Mouse (Mus musculus): ENCODE data around the gene Khdc1a. TPM values are rescaled to one million over a fixed set of nuclear protein-coding genes. Genes with fewer than 3 reads are reported as not detected.
"Not testable (repeated sequence)": the region's sequence is repeated elsewhere in the genome, so short reads cannot be mapped to it uniquely, and the experiment has no call there.

Khdc1a gene
- polyA plus RNA-seq, 1 experiment from 2014 or later, result not detected

DNA sequence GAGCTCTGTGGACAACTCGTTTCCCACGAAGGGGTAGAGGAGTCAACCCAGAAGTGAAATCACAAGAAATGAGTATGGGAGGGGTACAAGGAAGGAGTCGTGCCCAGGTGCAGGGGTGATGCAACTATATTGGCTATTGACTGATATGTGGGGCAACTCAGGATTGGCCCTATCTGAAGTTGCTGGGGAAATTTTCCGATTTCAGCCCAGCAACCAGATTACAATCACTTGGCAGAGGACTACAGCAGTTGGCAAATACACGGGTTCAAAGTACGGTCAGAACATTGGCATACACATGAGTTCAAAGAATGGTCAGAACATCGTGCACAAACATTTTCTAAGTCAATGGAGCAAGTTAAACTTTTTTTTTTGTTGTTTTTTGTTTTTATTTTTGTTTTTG is 22.7 kb upstream of the Khdc1a start:
- no peak for TF ChIP-seq CTCF (IDR thresholded peaks at IDR 0.05; ENCODE audit: low read depth)
- no peaks in the 10 kb centered on the region for H3K36me3 ChIP-seq (ENCODE audit: insufficient read depth, low read length)
- no peak for DNase-seq (ENCODE audit: low spot score)
- 94% methylated on average over 7 of the region's 7 CpGs for WGBS
- H3K9me3 ChIP-seq (replicated peaks; ENCODE audit: low read length), result no peaks in the 10 kb centered on the region
- no peak overlapping the region for H3K9ac ChIP-seq (ENCODE audit: low read depth, low read length)
- H3K4me2 ChIP-seq (ENCODE audit: low read length), result no peak overlapping the region
- no peaks in the 10 kb centered on the region for H3K4me1 ChIP-seq (replicated peaks; ENCODE audit: insufficient read depth, low read length)
- H3K27ac ChIP-seq, result no peak overlapping the region
- ATAC-seq (replicated peaks; ENCODE audit: low FRiP score, low read depth), result no peak
- no peak overlapping the region for H3K4me3 ChIP-seq (replicated peaks; ENCODE audit: low read depth, low read length)
- H3K27me3 ChIP-seq (ENCODE audit: insufficient read depth, low read length), result no peaks in the 10 kb centered on the region

DNA sequence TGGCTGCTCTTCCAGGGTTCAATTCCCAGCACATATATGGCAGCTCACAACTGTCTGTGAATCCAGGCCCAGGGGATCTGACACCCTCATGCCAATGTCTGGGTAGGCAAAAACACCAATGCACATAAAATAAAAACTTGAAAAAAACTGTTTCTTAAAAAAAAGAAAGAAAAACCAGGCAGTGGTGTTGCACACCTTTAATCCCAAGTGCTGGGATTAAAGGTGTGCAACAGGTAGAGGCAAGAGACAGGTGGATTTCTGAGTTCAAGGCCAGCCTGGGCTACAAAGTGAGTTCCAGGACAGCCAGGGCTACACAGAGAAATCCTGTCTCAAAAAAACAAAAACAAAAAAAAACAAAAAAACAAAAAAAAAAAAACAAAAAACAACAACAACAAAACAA is 18.3 kb upstream of the Khdc1a start:
- H3K4me1 ChIP-seq (replicated peaks; ENCODE audit: insufficient read depth, low read length); H3K9ac ChIP-seq (ENCODE audit: low read depth, low read length); H3K36me3 ChIP-seq (ENCODE audit: insufficient read depth, low read length); H3K9me3 ChIP-seq (replicated peaks; ENCODE audit: low read length); DNase-seq (ENCODE audit: low spot score); H3K4me3 ChIP-seq (replicated peaks; ENCODE audit: low read depth, low read length); ATAC-seq (replicated peaks; ENCODE audit: low FRiP score, low read depth); H3K27me3 ChIP-seq (ENCODE audit: insufficient read depth, low read length); H3K27ac ChIP-seq; H3K4me2 ChIP-seq (ENCODE audit: low read length): not testable (repeated sequence)

DNA sequence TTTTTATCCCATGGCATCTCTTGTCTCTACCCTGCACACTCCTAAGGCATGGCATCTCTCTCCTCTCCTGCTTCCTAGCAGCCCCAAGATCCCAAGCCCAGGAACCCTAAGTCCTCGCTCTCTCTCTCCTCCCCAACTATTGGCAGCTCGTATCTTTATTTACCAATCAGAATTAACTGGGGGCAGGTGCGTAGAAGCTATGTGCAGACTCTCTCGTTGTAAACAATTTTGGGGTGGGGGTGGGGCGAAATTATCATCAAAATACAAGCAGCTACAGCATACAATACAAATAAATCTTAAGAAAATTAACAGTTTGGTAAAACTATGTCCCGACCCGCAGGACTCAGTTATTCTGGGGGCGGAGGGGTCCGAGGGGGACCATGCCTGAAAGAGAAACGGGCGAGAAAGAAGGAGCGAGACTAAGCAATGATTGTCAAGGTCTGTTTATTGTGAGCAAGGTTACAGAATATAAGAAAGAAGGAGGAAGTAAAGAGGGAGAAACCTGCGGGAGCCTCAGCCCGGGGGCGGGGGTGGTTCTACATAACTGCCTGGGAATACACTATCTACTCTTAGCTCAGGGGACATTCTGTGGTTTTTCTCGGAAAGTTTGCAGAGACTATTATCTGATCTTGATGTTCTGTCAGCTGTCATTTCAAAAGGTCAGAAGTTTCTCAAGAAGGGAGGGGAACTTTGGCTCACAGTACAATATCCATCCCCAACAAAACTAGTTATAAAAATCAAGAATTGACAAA is 16.0 kb upstream of the Khdc1a start:
- H3K27ac ChIP-seq, result no peak overlapping the region
- no peak for DNase-seq (ENCODE audit: low spot score)
- no peak overlapping the region for H3K9ac ChIP-seq (ENCODE audit: low read depth, low read length)
- no peaks in the 10 kb centered on the region for H3K27me3 ChIP-seq (ENCODE audit: insufficient read depth, low read length)
- H3K4me2 ChIP-seq (ENCODE audit: low read length), result no peak overlapping the region
- no peaks in the 10 kb centered on the region for H3K9me3 ChIP-seq (replicated peaks; ENCODE audit: low read length)
- H3K36me3 ChIP-seq (ENCODE audit: insufficient read depth, low read length), result no peaks in the 10 kb centered on the region
- H3K4me3 ChIP-seq (replicated peaks; ENCODE audit: low read depth, low read length), result no peak overlapping the region
- no peak for ATAC-seq (replicated peaks; ENCODE audit: low FRiP score, low read depth)
- no peaks in the 10 kb centered on the region for H3K4me1 ChIP-seq (replicated peaks; ENCODE audit: insufficient read depth, low read length)
- WGBS, result 72% methylated on average over 16 of the region's 16 CpGs
- TF ChIP-seq CTCF (IDR thresholded peaks at IDR 0.05; ENCODE audit: low read depth), result no peak

DNA sequence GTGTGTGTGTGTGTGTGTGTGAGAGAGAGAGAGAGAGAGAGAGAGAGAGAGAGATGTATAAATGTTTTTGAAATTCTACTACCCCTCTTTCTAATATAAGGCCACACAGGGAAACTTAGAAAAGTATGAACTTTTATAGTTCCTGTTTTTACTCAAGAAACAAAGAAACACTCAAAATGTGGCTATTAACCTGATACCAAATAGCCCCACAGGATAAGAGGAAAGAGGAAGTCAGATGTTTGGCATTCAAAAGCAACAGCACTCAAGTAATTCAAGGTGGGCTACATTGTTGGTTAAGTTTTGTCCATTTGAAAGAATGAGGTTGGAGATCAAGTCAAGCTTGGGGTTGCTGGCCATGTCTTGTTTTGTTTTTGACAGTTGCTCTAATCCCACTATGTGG is 13.6 kb upstream of the Khdc1a start:
- DNase-seq (ENCODE audit: low spot score) (no peak), ATAC-seq (replicated peaks; ENCODE audit: low FRiP score, low read depth) (no peak)
- no peaks in the 10 kb centered on the region for H3K27me3 ChIP-seq (ENCODE audit: insufficient read depth, low read length)
- H3K36me3 ChIP-seq (ENCODE audit: insufficient read depth, low read length), result no peaks in the 10 kb centered on the region
- no peaks in the 10 kb centered on the region for H3K4me1 ChIP-seq (replicated peaks; ENCODE audit: insufficient read depth, low read length)
- no peak overlapping the region for H3K27ac ChIP-seq
- H3K9ac ChIP-seq (ENCODE audit: low read depth, low read length), result no peak overlapping the region
- TF ChIP-seq CTCF (IDR thresholded peaks at IDR 0.05; ENCODE audit: low read depth), result no peak
- H3K9me3 ChIP-seq (replicated peaks; ENCODE audit: low read length), result no peaks in the 10 kb centered on the region
- H3K4me3 ChIP-seq (replicated peaks; ENCODE audit: low read depth, low read length), result no peak overlapping the region
- no peak overlapping the region for H3K4me2 ChIP-seq (ENCODE audit: low read length)

DNA sequence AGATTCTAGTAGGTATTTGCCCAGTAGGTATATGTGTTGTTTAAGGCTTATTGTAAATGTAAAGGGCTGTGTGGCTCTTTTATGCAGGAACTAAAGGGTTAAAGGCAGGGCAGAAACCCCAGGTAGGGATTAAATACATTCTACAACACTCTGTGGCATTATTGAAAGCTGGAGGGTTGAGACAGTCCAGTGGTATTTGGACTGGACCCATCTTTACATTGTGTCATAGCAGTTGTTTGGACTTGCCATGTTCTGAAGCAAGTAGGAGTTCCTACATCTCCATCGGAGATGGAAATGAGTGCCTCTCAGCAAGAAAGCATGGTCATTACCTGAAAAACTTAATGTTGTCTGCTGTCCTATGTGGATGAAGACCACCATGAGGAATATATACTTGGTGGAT is 8.7 kb upstream of the Khdc1a start:
- Histone ChIP-seq H3K4me2 (ENCODE audit: low read length) (no peak overlapping the region), H3K4me1 (replicated peaks; ENCODE audit: insufficient read depth, low read length) (no peaks in the 10 kb centered on the region), H3K4me3 (replicated peaks; ENCODE audit: low read depth, low read length) (no peak overlapping the region), H3K27ac (no peak overlapping the region), H3K9me3 (replicated peaks; ENCODE audit: low read length) (no peaks in the 10 kb centered on the region), H3K36me3 (ENCODE audit: insufficient read depth, low read length) (no peaks in the 10 kb centered on the region), H3K27me3 (ENCODE audit: insufficient read depth, low read length) (no peaks in the 10 kb centered on the region), H3K9ac (ENCODE audit: low read depth, low read length) (no peak overlapping the region)
- 96% methylated on average over 1 of the region's 1 CpGs for WGBS
- ATAC-seq (replicated peaks; ENCODE audit: low FRiP score, low read depth), result no peak
- no peak for TF ChIP-seq CTCF (IDR thresholded peaks at IDR 0.05; ENCODE audit: low read depth)
- no peak for DNase-seq (ENCODE audit: low spot score)

DNA sequence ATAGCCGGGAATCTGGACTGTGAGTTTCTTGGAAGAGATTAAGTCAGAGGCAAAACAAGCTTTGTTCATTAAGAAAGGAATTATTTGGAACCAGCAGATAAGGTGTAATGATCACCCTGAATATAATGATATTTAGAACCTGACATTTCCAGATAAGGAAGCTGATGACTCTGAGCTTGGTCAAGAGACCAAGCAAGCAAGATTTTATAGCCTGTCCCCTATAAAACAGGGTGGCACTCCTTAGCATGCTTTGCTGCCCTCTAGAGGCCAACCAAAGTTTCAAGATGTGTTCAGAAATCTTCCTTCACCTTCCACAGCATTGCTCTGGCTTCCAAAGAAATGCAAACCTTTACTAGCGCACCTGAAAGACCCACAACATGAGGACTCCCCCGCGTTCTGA is 5.2 kb upstream of the Khdc1a start:
- peak; percentile 71 for DNase-seq (ENCODE audit: low spot score)
- Histone ChIP-seq H3K4me3 (replicated peaks; ENCODE audit: low read depth, low read length) (no peak overlapping the region), H3K4me2 (ENCODE audit: low read length) (no peak overlapping the region), H3K4me1 (replicated peaks; ENCODE audit: insufficient read depth, low read length) (no peaks in the 10 kb centered on the region), H3K9ac (ENCODE audit: low read depth, low read length) (no peak overlapping the region), H3K36me3 (ENCODE audit: insufficient read depth, low read length) (no peaks in the 10 kb centered on the region), H3K9me3 (replicated peaks; ENCODE audit: low read length) (no peaks in the 10 kb centered on the region), H3K27ac (no peak overlapping the region), H3K27me3 (ENCODE audit: insufficient read depth, low read length) (no peaks in the 10 kb centered on the region)
- WGBS, result 58% methylated on average over 4 of the region's 4 CpGs
- peak; percentile 78 for TF ChIP-seq CTCF (IDR thresholded peaks at IDR 0.05; ENCODE audit: low read depth)
- no peak for ATAC-seq (replicated peaks; ENCODE audit: low FRiP score, low read depth)

DNA sequence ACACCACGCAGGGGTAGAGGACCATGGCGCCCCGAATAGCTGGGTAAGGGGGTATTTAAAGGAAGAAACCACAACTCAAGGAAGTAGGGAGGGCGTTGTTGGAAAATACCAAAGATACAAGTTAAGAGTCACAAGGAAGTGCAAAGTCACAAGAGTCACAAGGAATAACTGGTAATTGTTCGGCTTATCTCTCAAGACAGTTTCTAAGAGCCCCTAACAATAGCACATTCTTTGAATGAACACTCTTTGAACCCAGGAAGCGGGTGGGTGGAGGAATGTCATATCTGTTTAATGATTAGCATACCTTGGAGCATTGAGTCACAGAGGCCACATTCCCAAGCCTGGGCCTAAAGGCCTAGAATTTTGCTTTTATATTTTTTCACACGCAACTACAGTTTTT is 4.7 kb upstream of the Khdc1a start:
- not testable (repeated sequence) for ATAC-seq (replicated peaks; ENCODE audit: low FRiP score, low read depth); H3K4me2 ChIP-seq (ENCODE audit: low read length)

DNA sequence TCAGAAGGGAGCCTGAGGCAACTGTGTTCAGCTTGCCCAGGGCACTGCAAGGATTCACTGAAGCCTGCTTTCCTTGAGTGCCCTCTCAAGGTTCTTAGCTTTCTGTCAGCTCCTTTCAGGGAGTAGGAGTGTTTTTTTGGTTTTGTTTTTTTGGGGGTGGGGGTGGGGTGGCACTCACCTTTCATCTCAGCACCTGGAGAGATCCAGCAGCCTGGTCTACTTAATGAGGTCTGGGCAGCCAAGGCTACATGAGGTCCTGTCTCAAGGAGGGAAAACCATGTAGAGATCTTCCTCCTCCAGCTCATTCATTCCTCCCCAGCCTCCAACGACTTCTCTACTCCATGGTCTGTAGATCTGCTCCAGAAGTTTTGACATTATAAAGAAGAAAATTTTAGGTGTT is 18.6 kb downstream of the Khdc1a start, which contains the start of gene Khdc1c:
TSS of gene Khdc1c (plus strand) at position 301 of the 400 bp plus-strand sequence.
- not testable (repeated sequence) for H3K4me1 ChIP-seq (replicated peaks; ENCODE audit: insufficient read depth, low read length); H3K4me2 ChIP-seq (ENCODE audit: low read length); H3K4me3 ChIP-seq (replicated peaks; ENCODE audit: low read depth, low read length); H3K27ac ChIP-seq; ATAC-seq (replicated peaks; ENCODE audit: low FRiP score, low read depth); DNase-seq (ENCODE audit: low spot score); H3K9ac ChIP-seq (ENCODE audit: low read depth, low read length); H3K27me3 ChIP-seq (ENCODE audit: insufficient read depth, low read length); H3K36me3 ChIP-seq (ENCODE audit: insufficient read depth, low read length); H3K9me3 ChIP-seq (replicated peaks; ENCODE audit: low read length)
- 41% methylated on average over 1 of the region's 1 CpGs for WGBS

More for the DNA sequence above, 4.7 kb upstream of the Khdc1a start:
- H3K9me3 ChIP-seq (replicated peaks; ENCODE audit: low read length); H3K36me3 ChIP-seq (ENCODE audit: insufficient read depth, low read length); H3K27ac ChIP-seq; H3K9ac ChIP-seq (ENCODE audit: low read depth, low read length); H3K27me3 ChIP-seq (ENCODE audit: insufficient read depth, low read length); H3K4me3 ChIP-seq (replicated peaks; ENCODE audit: low read depth, low read length); DNase-seq (ENCODE audit: low spot score); H3K4me1 ChIP-seq (replicated peaks; ENCODE audit: insufficient read depth, low read length): not testable (repeated sequence)
- 88% methylated on average over 7 of the region's 7 CpGs for WGBS

All from kidney, postnatal 0 days (tissue).